Mouse (Mus musculus) A20 (cell line): ENCODE measurements at regions not wholly inside any gene's neighbourhood (a gene's known extent, or its start where the extent isn't known, plus 50 kb on each side); places are given as distances from the start of the nearest gene placed in this dataset.
A peak's percentile ranks its signal among the peaks of the same experiment; 100 is the strongest.
"Not testable (repeated sequence)": the region's sequence is repeated elsewhere in the genome, so short reads cannot be mapped to it uniquely, and the experiment has no call there.

ENCODE experiments used
- DNase-seq: peaks from one replicate; pipeline ENCODE4 v3.0.0-alpha.2; 2011; ENCODE audit warnings: low read depth, low spot score

DNA sequence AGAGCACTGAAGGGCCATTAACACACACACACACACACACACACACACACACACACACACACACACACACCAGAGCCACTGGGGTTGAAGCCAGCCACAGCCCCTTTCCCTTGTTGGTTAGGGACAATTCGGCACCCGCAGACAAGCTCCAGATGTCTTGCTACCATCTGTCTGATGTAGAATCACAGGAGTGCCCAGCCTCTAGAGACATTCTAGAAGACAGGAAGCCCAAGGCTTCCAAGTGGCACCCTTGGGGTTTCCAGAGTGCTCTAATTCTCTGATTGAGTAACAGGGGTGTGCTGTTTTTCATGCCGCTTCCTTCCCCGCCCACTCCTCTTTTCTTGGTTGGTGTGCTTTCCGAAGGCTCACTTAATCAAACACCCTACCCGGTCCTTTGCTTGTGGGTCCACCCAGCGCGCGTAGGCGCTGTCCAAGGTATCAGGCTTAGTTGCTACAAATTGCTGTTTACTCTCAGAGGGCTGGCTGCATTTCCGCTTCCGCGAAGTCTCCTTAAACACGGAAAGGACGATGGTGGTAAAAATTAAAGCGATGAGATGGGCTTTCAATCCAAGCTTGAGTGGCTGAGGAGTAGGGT is 59.5 kb upstream of the Zbtb18 start:
- no peak for DNase-seq

DNA sequence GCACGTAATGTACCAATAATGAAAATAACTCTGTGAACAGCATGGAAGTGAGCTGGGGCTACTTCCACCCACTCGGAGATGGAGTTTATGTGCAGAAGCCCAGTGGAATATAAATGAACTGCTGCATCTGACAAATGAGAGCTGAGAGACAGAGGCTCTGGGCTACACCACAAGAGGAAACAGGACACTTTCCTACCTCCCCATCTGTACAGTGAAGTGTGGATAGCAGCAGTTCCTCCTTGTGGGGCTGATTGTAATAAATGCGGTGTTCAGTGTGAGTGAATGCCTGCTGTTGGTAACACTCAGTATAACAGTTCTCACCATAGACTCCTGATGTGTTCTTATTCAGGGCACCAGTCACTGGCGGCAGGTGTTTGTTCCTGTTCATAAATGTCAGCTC is 60.0 kb upstream of the Zbtb18 start:
- DNase-seq, result no peak

DNA sequence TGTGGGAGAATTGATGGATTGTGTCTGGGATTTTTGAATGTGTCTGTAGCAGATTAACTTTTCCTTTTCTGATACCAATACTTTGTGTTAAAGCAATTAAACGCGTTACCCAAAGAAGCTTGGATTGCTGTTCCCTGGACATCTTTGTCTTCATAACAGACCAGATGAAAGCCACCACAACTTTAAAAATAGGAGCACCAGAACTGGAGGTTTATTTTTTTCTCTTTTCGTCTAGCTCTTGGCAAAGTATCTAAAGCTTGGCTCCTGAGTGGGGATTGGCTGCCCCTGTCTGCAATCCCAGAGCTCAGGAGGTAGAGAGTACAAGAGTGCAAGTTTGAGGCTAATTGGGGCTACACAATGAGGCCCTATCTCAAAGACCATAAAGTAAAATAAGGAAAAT is 64.0 kb upstream of the Zbtb18 start:
- DNase-seq, result no peak

DNA sequence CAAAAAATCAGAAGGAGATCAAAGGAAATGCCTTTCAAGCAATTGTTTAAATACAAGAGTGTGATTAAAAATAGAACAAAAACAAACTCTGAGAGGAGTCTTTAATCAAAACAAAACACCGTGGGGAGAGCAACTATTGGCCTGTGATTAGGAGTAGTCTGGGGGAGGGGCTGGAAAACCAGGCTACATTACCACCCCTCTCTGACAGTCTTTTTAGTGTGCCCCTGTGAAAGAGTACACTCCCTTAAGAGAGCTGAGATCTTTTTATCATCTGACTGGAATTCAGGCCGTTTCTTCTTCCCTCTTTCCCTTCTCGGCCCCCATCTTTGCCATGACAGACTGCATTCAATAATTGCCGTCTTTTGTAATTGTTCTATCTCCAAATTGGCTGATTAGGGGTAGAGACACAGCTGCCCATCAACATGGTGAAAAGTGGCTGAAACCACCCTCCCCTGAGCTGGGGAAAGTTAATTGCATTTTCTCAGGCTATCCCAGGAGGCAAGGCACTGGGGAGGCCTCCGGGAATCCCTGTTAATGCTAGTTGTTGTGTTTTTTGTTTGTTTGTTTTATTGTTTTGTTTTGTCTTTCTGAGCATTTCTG is 68.8 kb upstream of the Zbtb18 start:
- DNase-seq, result no peak

DNA sequence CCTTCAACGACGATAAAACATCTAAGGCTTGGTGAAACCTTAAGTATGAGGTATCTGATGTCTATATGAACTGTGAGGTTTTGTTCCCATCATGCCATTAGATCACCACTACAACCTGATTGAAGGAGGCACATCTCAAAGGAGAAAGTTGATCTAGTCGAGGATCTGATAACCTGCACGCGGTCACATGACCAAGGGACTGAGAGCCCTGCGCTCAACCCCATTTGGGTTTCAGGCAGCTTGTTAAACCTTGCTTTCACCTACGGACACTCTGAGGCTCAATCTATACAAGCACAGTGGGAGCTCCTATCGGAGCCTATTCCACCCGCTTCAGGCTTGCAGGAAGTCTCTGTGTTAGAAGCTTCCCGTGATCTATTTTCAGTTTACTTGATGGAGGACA is 70.1 kb upstream of the Zbtb18 start:
- no peak for DNase-seq

DNA sequence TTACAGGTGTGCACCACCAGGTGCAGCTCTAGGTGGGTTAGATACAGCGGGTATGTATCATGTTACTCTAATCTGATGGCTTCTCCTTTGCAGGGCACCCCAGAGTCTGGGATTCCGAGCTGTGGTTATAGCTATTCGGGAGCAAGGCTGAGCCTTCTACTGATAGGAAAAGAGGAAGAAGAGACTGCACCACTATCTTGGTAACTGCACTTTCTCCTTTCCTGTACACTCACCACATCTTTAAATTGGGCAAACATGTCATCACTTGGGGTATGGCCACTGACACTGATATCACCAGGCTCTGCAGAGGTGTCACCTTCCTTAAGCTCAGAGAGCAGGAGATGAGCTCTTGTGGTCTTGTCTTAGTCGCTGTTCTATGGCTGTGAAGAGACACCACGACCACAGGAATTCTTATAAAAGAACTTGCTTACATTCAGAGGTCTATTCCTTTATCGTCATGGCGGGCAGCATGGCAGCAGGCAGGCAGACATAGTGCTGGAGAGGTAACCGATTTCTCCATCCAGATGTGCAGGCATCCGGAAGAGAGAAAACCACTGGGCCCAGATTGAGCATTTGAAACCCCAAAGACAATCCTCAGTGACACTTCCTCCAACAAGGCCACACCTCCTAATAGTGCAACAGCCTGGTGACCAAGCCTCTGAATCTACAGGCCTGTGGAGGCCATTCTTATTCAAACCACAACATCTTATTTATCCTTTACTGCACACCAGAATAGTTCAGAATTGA is 74.1 kb upstream of the Zbtb18 start:
- DNase-seq, result no peak

DNA sequence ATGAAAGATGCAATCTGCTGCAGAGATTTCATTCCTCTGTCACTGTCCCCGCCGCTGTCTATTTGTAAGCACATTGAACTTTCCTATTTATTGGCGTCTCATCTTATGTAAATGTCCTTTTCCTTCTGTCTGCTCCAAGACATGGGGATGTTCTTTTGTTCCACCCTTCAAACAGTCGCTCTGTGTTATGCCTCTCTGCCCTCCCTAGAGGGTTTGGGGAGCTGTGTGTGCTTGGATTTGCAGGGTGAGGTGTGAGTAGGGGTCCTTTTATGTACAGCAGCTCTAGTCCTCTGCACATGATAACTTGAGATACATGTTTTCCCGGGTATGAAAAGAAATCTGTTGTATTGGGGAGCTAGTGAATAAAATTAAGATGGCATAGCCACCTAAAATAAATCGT is 75.2 kb upstream of the Zbtb18 start:
- no peak for DNase-seq

DNA sequence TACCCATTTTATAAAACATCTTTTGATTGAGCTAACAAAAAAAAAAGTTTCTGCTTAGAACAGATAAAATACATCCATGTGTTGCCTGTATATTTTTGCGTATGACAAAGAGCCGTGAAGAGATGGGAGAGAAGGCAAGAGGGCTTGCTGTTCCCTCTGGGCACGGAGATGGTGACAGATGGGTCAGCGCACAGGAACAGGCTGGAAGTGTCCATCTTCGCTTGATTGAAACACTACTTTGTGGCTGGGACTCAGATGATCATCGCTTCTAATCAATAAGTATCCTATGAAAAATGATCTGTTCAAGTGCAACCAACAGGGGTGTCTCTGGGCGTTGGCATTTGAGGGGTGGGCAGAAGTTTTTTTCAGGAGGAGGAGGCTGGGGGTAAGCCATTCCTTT is 75.7 kb upstream of the Zbtb18 start:
- DNase-seq, result no peak

DNA sequence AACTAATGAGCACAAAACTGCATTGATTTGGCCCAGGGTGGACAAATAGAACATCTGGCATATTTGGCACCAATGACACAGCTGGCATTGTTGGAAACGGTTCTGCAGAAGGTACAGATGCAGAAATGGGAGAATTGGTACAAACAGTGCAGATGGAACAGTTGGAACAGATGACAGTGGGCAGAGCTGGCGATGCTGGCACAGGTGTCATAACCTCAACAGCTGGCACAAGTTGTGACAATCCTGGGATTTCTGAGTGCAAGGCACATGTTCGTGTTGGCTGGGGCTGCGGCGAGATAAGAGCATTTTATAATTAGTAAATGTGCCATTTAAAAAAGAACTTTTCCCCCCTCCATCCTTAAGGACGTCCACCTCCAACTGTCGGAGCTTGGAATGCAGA is 77.8 kb upstream of the Zbtb18 start:
- no peak for DNase-seq

DNA sequence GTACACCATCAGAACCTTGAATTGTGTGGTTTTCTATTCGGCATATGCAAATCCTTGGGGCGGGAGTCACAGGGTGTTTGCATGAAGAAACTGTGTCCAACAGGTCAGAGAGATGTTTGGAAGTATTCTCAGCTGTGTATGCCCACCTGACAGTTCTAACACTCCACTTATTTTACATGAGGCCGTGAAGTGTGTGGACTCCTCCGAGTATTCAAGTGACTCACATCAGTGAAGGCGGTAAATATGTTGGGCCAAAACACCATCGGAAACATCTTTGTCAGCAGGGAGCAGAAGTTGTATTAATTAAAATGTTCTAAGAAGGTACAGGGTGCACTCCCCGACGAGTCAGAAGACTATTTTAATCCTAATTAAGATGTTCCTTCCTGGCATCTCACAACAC is 79.8 kb upstream of the Zbtb18 start:
- DNase-seq, result no peak

DNA sequence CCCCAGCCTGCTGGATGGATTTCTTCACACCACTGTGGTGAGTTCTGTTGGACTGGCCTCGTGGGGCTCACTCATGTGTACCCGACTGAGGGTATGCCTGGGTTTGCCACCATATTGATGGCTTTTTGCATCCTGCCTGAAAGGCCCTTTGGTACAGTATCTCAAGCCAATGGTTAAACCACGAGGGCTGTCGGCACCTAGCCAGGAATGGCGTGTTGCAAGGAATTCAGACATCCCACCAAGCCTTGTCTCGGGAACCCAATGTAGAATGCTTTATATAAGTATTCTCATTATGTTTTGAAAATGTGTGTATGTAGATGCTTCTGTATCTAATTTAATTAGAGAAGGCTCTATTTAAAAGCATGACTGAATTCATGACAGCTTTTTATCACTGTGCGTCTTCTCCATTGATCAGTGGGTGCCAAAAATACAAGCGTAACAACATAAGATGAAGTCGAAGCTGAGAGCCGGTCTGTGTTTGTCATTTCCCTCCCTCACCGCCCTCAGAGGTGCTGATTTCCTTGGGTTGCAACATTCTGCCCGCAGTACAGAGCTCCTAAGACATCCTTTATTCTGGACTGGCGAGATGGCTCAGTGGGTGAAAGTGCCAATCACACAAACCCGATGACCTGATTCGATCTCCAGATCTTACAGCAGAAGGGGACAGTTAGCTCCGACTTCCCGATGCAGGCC is 90.5 kb upstream of the Akt3 start:
- DNase-seq, result no peak

DNA sequence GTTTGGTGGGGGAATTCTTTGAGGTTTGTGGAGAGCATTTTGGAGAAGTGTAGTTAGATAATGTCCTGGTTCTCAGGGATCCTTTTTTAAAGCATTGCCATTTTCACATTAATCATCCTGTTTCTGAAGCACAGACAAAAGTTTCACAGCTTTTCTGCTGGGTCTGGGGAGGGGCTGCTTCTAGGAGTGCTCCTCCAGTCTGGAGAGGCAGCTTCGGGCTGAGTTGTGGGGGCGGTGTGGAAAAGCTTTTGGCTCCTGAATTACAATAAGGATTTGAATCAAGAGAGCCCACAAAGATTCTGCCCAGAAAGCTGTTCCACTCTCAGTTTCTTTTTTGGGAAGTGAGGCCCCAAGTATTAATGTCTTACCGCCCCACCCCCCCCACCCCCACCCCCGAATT is 89.2 kb upstream of the Akt3 start:
- no peak for DNase-seq

DNA sequence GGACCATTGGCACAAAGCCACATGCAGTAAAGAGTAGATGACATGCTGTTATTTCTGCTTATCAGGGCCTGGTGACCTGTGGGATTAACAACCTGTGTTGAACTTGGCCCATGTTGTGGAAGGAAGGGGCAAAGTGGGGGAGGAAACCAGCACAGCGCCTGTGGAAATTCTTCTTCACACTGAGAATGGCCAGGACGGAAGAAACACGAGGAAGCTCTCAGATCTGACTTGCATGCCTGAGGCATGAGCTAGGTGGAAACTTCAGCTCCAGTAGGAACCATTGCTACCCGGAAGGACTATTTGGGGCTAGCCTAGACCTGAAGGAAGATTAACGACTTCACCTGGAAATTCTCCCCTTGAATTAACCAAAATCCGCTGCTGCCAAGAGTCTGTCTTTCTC is 88.5 kb upstream of the Akt3 start:
- DNase-seq, result no peak

DNA sequence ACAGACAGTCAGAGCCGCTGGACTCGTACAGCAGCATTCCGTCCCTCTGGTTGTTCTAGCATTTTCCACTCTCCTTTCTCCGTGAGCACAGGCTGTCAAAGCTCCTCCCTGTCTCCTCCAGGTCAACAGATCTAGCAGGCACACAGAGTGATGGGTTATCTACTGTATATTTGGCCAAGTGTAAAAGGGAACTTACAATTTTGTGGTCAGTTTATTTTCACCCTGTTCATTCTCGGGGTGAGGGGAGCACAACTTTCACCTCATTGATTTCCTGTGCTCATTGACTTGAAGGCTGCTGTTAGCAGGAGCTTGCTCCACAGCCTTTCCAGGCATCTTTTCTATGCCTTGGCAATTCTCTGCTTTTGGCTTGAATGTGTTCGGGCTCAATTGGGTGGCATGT is 87.5 kb upstream of the Akt3 start:
- peak; percentile 40 for DNase-seq

DNA sequence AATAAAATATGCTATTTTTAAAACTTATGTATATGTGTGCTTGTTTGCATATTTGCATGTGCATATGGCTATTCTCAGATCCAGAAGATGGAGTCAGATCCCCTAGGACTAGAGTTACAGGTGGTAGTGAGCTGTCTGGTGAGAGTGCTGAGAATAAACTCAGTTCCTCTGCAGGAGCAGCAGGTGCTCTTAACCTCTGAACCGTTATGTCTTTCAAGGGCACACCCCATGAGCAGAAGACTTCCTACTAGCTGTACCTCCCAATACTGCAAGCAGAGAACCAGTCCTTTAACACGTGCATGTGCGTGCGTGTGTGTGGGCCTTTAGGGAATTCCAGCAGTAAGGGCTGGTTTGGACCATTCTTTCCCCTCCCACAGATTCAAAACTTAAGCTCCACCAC is 85.9 kb upstream of the Akt3 start:
- DNase-seq, result peak; percentile 58

DNA sequence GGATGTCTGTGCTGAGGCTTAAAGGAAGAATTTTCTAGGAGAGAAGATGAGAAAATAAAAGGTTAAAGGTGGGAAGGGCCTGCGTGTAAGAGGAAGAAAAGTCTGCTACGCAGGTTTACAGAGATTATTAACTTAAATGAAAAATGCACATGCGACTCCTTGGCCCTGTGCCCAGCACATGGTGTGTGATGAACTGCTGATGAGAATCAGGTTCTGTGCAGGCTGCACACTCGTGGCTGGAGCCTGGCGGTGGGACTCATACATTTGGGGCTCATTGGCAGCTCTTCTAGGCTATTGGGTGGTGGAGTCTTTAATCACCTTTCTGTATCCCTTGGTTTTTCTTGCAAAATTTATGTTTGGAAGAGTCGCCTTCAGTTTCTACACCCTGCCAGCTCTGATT is 85.1 kb upstream of the Akt3 start:
- no peak for DNase-seq

DNA sequence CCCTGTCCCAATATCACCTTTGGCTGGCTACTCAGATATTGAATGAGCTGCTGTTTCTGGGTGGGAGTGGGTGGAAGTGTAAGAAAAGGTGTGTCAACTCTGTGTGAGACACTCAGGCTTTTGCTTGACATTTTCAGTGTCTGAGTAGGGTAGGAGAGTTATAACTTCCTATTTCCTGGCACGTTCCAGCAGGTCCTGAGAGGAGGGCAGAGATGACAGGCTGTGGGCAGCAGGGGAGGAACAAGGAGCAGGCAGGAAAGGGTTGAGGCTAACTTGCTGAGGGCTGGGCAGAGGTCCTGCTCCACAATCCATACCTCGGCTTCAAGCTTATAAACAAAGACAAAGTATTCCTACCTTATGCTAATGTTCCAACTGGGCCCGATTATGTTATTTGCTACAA is 82.2 kb upstream of the Akt3 start:
- no peak for DNase-seq

DNA sequence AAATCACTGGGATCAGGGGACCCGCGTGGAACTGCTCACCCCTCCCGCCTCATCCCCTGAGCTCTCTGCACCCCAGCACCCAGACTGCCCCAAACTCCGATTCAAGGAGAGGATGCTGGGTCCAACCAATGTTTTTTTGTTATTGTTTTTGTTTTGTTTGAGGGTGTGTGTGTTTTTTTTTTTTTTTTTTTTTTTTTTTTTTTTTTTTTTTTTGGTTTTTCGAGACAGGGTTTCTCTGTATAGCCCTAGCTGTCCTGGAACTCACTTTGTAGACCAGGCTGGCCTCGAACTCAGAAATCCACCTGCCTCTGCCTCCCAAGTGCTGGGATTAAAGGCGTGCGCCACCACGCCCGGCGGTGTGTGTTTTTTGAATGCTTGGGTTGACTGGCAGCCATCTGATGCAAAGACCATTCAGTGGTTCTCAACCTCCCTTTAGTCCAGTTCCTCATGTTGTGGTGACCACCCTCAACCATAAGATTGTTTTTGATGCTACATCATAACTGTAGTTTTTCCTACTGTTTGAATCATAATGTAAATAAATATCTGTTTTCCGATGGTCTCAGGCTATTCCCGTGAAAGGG is 81.3 kb upstream of the Akt3 start:
- DNase-seq, result not testable (repeated sequence)

DNA sequence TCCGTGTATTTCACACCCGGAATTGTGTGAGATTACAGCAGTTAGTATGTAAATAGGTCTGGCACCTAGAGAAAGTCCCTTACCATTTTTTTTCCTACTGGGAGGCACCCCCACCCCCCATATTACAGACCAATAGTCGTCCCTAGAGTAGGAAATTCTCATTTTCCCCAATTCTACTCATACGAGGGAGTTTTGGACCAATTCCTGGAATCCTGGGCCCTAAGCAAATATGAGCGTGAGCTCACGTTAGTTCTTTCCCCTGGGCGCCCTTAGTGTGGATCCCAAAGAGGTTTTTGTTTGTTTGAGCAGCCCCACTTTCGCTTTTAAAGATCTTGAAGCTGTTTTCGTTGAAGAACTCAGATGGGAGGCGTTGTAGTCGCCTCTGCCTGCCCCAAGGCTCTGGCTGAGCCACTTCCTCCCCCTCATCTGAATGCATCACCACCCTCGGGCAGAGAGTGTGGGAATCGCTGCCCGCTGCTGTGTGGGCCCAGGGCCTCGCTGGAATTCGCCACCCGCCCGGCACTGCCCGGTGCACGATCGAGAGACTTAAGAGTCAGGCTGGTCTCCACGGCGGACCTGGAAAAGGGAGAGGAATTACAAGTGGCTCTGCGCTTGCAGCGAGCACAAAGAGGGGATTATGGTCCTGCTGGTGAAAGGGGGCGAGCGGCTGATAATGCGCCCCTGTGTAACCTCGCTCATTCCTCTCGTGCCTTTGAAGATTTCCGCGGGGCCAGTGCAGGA is 80.6 kb upstream of the Akt3 start:
- no peak for DNase-seq

DNA sequence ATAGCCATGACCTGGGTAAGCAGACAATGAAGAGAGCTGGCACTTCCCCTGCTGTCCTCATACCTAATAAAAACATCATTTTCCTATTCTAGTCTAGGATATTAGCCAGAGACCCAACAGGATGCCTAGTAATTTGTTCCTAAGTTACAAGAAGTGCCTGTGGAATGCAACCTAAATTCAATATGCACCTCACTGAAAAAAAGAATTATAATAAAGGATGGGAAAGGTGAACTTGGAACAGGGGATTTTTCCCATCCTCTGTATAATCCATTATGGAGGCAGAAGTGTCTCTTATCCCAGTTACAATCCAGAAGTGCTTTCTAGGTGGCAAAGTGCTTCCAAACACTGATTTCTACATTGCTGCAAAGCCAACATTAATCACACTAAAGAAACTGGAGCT is 79.8 kb upstream of the Akt3 start:
- no peak for DNase-seq

DNA sequence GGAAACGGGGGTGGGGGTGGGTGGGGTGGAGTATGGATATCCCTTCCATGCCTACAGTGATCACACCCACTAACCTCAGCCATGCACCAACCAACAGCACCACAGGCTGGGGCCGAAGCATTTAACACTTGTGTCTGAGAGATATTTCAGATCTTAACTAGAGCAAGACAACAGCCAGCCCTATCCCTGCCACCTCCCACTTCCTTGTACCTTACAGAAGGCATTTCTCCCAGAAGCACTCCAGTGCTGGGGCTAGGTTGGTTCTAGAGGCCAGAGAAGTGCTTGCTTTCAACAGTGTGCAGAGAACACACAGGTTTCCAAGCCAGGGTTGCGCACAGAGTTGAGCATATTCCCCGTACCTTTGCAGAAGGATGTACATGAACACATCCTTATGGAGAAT is 79.1 kb upstream of the Akt3 start:
- DNase-seq, result no peak

DNA sequence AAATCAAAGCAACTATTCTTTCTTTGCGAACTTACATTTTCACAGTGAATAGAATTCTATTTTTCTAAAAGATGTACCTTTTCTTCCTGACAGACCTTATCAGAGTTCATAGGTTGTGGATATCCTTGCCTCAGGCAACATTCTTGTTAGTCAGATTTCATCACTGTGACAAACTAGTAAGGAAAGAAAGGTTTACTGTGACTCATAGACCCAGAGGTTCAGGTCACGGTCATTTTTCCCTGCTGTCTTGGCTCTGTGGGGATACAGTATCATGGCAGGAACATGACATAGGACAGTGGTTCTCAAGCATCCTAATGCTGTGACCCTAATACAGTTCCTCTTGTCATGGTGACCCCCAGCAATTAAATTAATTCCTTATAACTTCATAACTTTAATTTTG is 78.4 kb upstream of the Akt3 start:
- no peak for DNase-seq
